In genomic region chr6:97150156-97150555, GRCm38 (mm10) we compare ENCODE assay signal across 13 mouse cellular contexts. TPM values are rescaled to one million over a fixed set of nuclear protein-coding genes. Genes with fewer than 3 reads are reported as not detected.
DNase-seq lines count a peak whose midpoint lies in the region; ATAC-seq and TF ChIP-seq lines count a peak whose summit lies in the region.
"Had no signal": no experiment of that assay in that cellular context is flagged by ENCODE, and none has a peak within 500 bp of the region (broad histone marks: within the 10 kb centered on the region; RNA-seq: fewer than 3 reads in every experiment).

No protein-coding gene starts in this region.

- TF ChIP-seq POLR2A in bone marrow macrophage, adult 2 months (IDR thresholded peaks at IDR 0.05; ENCODE audit: borderline replicate concordance, low read depth, low read length) = no peak

- peaks cover 24% of the 10 kb centered on the region for H3K4me1 ChIP-seq in bone marrow macrophage, adult 2 months (ENCODE audit: control insufficient read depth, insufficient read depth, low read length)

- H3K27ac ChIP-seq in layer of hippocampus, adult 2 months = no peak overlapping the region
- peak overlapping the region; percentile 89 for H3K27ac ChIP-seq in bone marrow macrophage, adult 2 months (ENCODE audit: insufficient read depth, low read depth, low read length)

- no peak for ATAC-seq in monocyte, adult 5-6 weeks (replicated peaks; ENCODE audit: insufficient number of reproducible peaks, low FRiP score, low TSS enrichment, poor library complexity, severe bottlenecking)

- no peak overlapping the region for H3K4me3 ChIP-seq in layer of hippocampus, adult 2 months
- no peak overlapping the region for H3K4me3 ChIP-seq in bone marrow macrophage, adult 2 months (ENCODE audit: insufficient read depth, low read length)

- TF ChIP-seq CTCF in layer of hippocampus, adult 2 months (conservative IDR thresholded peaks at IDR 0.05) = peak; percentile 59
- TF ChIP-seq CTCF in bone marrow macrophage, adult 2 months (IDR thresholded peaks at IDR 0.05; ENCODE audit: low read depth, low read length) = no peak

- DNase-seq in layer of hippocampus, adult 2 months (ENCODE audit: low spot score in 2 of 2) = no peak
- no peak for DNase-seq in layer of hippocampus, postnatal 10 days (ENCODE audit: low spot score in 2 of 2)
- peak; percentile 17 for DNase-seq in thymus, postnatal 4 days
- no peak for DNase-seq in thymus, adult 18-20 months
- DNase-seq in layer of hippocampus, adult 11-12 months (ENCODE audit: low spot score) = no peak
- DNase-seq: cerebellum, adult 8-10 months; heart, adult 11 months; heart, postnatal 36 days; kidney, postnatal 4 days; liver, embryonic 13.5 days; spleen, adult 18-20 months had no signal

RNA-seq across cellular contexts. Expression of gene Eogt, which starts 1.2 kb away (rescaled TPM):
- 10 to 100 TPM; 21.3 to 24.0 TPM for total RNA-seq in layer of hippocampus, adult 2 months (2021)
- 10 to 100 TPM; 32.2 to 35.2 TPM for total RNA-seq in layer of hippocampus, postnatal 10 days (2021)
- polyA plus RNA-seq in bone marrow macrophage, adult 2 months (2012; ENCODE audit: insufficient read depth, insufficient read length, missing spikeins) = 14.4 and 16.3 TPM in 2 replicates
- total RNA-seq in monocyte, adult 5-6 weeks (2017) = 3.0 to 8.6 TPM (median 7.9 TPM) in 3 replicates

RNA-seq across cellular contexts. Expression of gene Tmf1, which starts 28.8 kb away (rescaled TPM):
- total RNA-seq in layer of hippocampus, adult 2 months (2021) = 10 to 100 TPM; 48.4 to 52.3 TPM
- 10 to 100 TPM; 52.0 to 56.3 TPM for total RNA-seq in layer of hippocampus, postnatal 10 days (2021)
- polyA plus RNA-seq in bone marrow macrophage, adult 2 months (2012; ENCODE audit: insufficient read depth, insufficient read length, missing spikeins) = 67.5 and 69.8 TPM in 2 replicates
- 210 to 231 TPM (median 230 TPM) in 3 replicates for total RNA-seq in monocyte, adult 5-6 weeks (2017)

RNA-seq across cellular contexts. Expression of gene Uba3, which starts 55.3 kb away (rescaled TPM):
- 10 to 100 TPM; 69.4 to 71.3 TPM for total RNA-seq in layer of hippocampus, adult 2 months (2021)
- total RNA-seq in layer of hippocampus, postnatal 10 days (2021) = 10 to 100 TPM; 65.5 to 68.5 TPM
- polyA plus RNA-seq in bone marrow macrophage, adult 2 months (2012; ENCODE audit: insufficient read depth, insufficient read length, missing spikeins) = 36.9 and 38.7 TPM in 2 replicates
- total RNA-seq in monocyte, adult 5-6 weeks (2017) = 97.2 to 105 TPM (median 99.9 TPM) in 3 replicates
